Mouse (Mus musculus) heart, embryonic 14.5 days (tissue): ENCODE measurements around the gene Sfxn5. TPM values are rescaled to one million over a fixed set of nuclear protein-coding genes. Genes with fewer than 3 reads are reported as not detected.

Source experiments
- ATAC-seq: fragments of 200-750 bp; cut with Nextera tagmentation; 2 replicates; pipeline ENCODE4 v1.8.0; 2017; ENCODE audit warnings: low read depth, moderate TSS enrichment; ENCODE audit not compliant: insufficient number of reproducible peaks, insufficient read depth, low FRiP score
- H3K27ac ChIP-seq, 2 experiments: fragments of 200-500 bp in 1 of 2; fragments of 300-500 bp in 1 of 2; sonication (generic) in 1 of 2; replicated peaks in 1 of 2; 2 replicates each; pipeline ENCODE4 v1.5.1; 2012 to 2014; ENCODE audit warnings: low read depth in 2 of 2, low read length in 2 of 2, control low read depth in 1 of 2, mild to moderate bottlenecking in 1 of 2, mixed read lengths in 1 of 2; ENCODE audit not compliant: control insufficient read depth in 1 of 2, insufficient read depth in 1 of 2
- H3K27me3 ChIP-seq: fragments of 300-500 bp; sonication (generic); 2 replicates; pipeline ENCODE4 v1.6.1; 2014; ENCODE audit warnings: mild to moderate bottlenecking, low read length, control low read depth; ENCODE audit not compliant: control insufficient read depth, insufficient read depth
- H3K36me3 ChIP-seq: fragments of 300-500 bp; sonication (generic); 2 replicates; pipeline ENCODE4 v1.6.1; 2014; ENCODE audit warnings: mild to moderate bottlenecking, control low read depth, low read length, mixed read lengths; ENCODE audit not compliant: control insufficient read depth, insufficient read depth
- H3K4me1 ChIP-seq, 2 experiments: fragments of 200-500 bp in 1 of 2; fragments of 300-500 bp in 1 of 2; sonication (generic) in 1 of 2; 2 replicates each; pipeline ENCODE4 v1.6.1; 2012 to 2014; ENCODE audit warnings: low read length in 2 of 2, control low read depth in 1 of 2, mixed read lengths in 1 of 2; ENCODE audit not compliant: control insufficient read depth in 2 of 2, insufficient read depth in 2 of 2
- H3K4me2 ChIP-seq: fragments of 300-500 bp; sonication (generic); 2 replicates; pipeline ENCODE4 v1.6.1; 2014; ENCODE audit warnings: mild to moderate bottlenecking, low read length
- H3K4me3 ChIP-seq, 2 experiments: fragments of 200-500 bp in 1 of 2; fragments of 300-500 bp in 1 of 2; sonication (generic) in 1 of 2; 2 replicates each; pipeline ENCODE4 v1.5.1; 2012 to 2014; ENCODE audit warnings: low read length in 2 of 2, mild to moderate bottlenecking in 2 of 2, control low read depth in 1 of 2, low read depth in 1 of 2, moderate library complexity in 1 of 2; ENCODE audit not compliant: control insufficient read depth in 1 of 2, insufficient read depth in 1 of 2
- H3K9ac ChIP-seq: fragments of 300-500 bp; sonication (generic); 2 replicates; pipeline ENCODE4 v1.6.1; 2014; ENCODE audit warnings: mild to moderate bottlenecking, low read length
- H3K9me3 ChIP-seq: fragments of 300-500 bp; sonication (generic); 2 replicates; pipeline ENCODE4 v1.6.1; 2016; ENCODE audit warnings: low read length, control low read depth; ENCODE audit not compliant: control insufficient read depth
- WGBS: fragments of 180-500 bp; shearing (Covaris S2); extraction: QIAGEN DNeasy Blood & Tissue Kit; methylation state at CpG from one replicate; pipeline ENCODE4 v1.1.7; 2014; 5-methylcytosine and 5-hydroxymethylcytosine counted together
- microRNA-seq: library from miRNA; unstranded; fragments of <30 nt; microRNA quantifications from one replicate; pipeline ENCODE4, GENCODE M21; 2016
- polyA plus RNA-seq: library from polyadenylated mRNA; unstranded; fragments of >200 nt; fragmentation: Nextera tagmentation; extraction: Ambion mirVana; gene quantifications from 2 replicates; pipeline ENCODE4 v1.2.1, GENCODE M21; 2014

The Sfxn5 gene
- polyA plus RNA-seq, 1 experiment from 2014 or later = 2.7 TPM

- no peak for ATAC-seq
- H3K27me3 ChIP-seq = peaks cover 13% of the 10 kb centered on the region
- H3K36me3 ChIP-seq = no peaks in the 10 kb centered on the region
- H3K4me3 ChIP-seq = no peak overlapping the region
- H3K9me3 ChIP-seq = no peaks in the 10 kb centered on the region
- H3K4me2 ChIP-seq = no peak overlapping the region
- H3K27ac ChIP-seq = no peak overlapping the region
- H3K4me1 ChIP-seq = no peaks in the 10 kb centered on the region
- 49% methylated on average over 11 of the region's 11 CpGs for WGBS
- no peak overlapping the region for H3K9ac ChIP-seq
Observed at GRCm38 (mm10) chr6:85165440-85165921, 167.7 kb downstream of the Sfxn5 start.

Small RNA genes within 50 kb of the gene (microRNA-seq; reads per million reads assigned to microRNA genes)
- gene Mir705 = not detected

Other genes starting within 250 kb of the Sfxn5 start
- gene Spr, start 195.7 kb downstream of the Sfxn5 start, polyA plus RNA-seq = 55.2 and 83.6 TPM in 2 replicates
- not detected in 2 replicates for gene Emx1, start 146.0 kb downstream of the Sfxn5 start, polyA plus RNA-seq
- 36.5 and 42.2 TPM in 2 replicates for gene Rab11fip5, start 41.2 kb upstream of the Sfxn5 start, polyA plus RNA-seq
- not detected in 2 replicates for gene Noto, start 90.5 kb upstream of the Sfxn5 start, polyA plus RNA-seq
- 30.5 and 33.5 TPM in 2 replicates for gene Smyd5, start 98.6 kb upstream of the Sfxn5 start, polyA plus RNA-seq
- gene Cct7, start 118.1 kb upstream of the Sfxn5 start, polyA plus RNA-seq = 355 and 372 TPM in 2 replicates
- gene Pradc1, start 118.5 kb upstream of the Sfxn5 start, polyA plus RNA-seq = 26.0 and 28.8 TPM in 2 replicates
- not detected in 2 replicates for gene Fbxo41, start 169.6 kb upstream of the Sfxn5 start, polyA plus RNA-seq
- gene Egr4, start 180.2 kb upstream of the Sfxn5 start, polyA plus RNA-seq = not detected in 2 replicates